Mouse (Mus musculus): ENCODE data around the gene Rnft1. TPM values are rescaled to one million over a fixed set of nuclear protein-coding genes. Genes with fewer than 3 reads are reported as not detected.
"Not testable (repeated sequence)": the region's sequence is repeated elsewhere in the genome, so short reads cannot be mapped to it uniquely, and the experiment has no call there.

Rnft1 gene
- 23.4 and 23.7 TPM in 2 replicates for polyA plus RNA-seq (2016; fragmentation: Nextera tagmentation; extraction: Ambion mirVana)

GRCm38 (mm10) chr11:86484101-86484868 lies at the start of gene Rnft1:
Gene Rnft1, plus strand, starts transcription at chr11:86484657.
- peaks cover 9% of the 10 kb centered on the region; the same call in 1 of the 2 replicates for H3K27me3 ChIP-seq (ENCODE audit: low read depth, poor library complexity, severe bottlenecking)
- peak within 1 kb of the TSS; percentile 65 for H3K4me3 ChIP-seq
- no peaks in the 10 kb centered on the region for H3K9me3 ChIP-seq (replicated peaks)
- H3K4me1 ChIP-seq, result peaks cover 12% of the 10 kb centered on the region
- peak; percentile 99 for DNase-seq (ENCODE audit: low spot score)
- peak within 1 kb of the TSS; percentile 87 for H3K27ac ChIP-seq (replicated peaks)
- under 1% methylated on average over 68 of the region's 68 CpGs for WGBS
- peaks cover under 1% of the 10 kb centered on the region; the same call in 1 of the 2 replicates for H3K36me3 ChIP-seq

DNA sequence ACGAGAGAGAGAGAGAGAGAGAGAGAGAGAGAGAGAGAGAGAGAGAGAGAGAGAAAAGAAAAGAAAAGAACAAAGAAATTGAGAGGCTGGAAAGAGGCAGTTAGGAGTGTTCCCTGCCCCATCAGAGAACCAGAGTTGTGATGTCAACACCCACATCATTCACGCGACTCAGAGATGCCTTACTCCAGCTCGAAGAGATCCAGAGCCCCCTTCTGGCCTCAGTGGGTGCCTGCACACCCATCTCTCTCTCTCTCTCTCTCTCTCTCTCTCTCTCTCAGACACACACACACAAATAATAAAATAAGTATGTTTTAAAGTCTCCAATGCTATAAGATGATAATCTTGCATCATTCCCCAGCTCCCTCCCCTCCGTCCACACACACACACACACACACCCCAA lies 47.6 kb upstream of the Rnft1 start:
- Histone ChIP-seq H3K4me1 (no peaks in the 10 kb centered on the region), H3K36me3 (no peaks in the 10 kb centered on the region), H3K4me3 (no peak overlapping the region), H3K27me3 (ENCODE audit: low read depth, poor library complexity, severe bottlenecking) (no peaks in the 10 kb centered on the region), H3K27ac (replicated peaks) (no peak overlapping the region), H3K9me3 (replicated peaks) (no peaks in the 10 kb centered on the region)
- peak; percentile 29 for DNase-seq (ENCODE audit: low spot score)
- WGBS, result 42% methylated on average over 5 of the region's 5 CpGs

GRCm38 (mm10) chr11:86438261-86438660 lies 46.2 kb upstream of the Rnft1 start:
- H3K9me3 ChIP-seq (replicated peaks), result no peaks in the 10 kb centered on the region
- no peaks in the 10 kb centered on the region for H3K36me3 ChIP-seq
- no peak overlapping the region for H3K27ac ChIP-seq (replicated peaks)
- H3K4me1 ChIP-seq, result no peaks in the 10 kb centered on the region
- H3K4me3 ChIP-seq, result no peak overlapping the region
- no peaks in the 10 kb centered on the region for H3K27me3 ChIP-seq (ENCODE audit: low read depth, poor library complexity, severe bottlenecking)
- WGBS, result 55% methylated on average over 4 of the region's 4 CpGs
- no peak for DNase-seq (ENCODE audit: low spot score)

DNA sequence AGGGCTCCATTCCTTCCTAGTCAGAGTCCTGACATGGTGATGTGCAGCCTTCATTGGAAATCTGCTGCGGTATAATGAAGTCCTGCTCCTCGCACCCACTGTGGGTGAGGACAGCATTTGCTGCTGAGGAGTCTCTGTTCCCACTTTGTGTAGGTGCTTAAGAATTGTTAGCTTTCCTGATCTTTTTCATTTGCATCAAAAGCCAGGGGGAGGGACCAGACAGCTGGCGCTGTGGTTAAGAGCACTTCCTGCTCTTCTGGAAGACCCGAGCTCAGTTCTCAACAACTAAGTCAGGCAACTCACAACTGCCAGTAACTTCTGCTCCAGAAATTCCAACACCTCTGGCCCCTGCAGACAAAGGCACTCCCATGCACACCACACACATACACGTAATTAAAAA lies 43.7 kb upstream of the Rnft1 start:
- Histone ChIP-seq H3K4me3 (no peak overlapping the region), H3K27ac (replicated peaks) (no peak overlapping the region), H3K27me3 (ENCODE audit: low read depth, poor library complexity, severe bottlenecking) (no peaks in the 10 kb centered on the region), H3K4me1 (no peaks in the 10 kb centered on the region), H3K9me3 (replicated peaks) (no peaks in the 10 kb centered on the region), H3K36me3 (no peaks in the 10 kb centered on the region)
- no peak for DNase-seq (ENCODE audit: low spot score)
- 70% methylated on average over 5 of the region's 5 CpGs for WGBS

DNA sequence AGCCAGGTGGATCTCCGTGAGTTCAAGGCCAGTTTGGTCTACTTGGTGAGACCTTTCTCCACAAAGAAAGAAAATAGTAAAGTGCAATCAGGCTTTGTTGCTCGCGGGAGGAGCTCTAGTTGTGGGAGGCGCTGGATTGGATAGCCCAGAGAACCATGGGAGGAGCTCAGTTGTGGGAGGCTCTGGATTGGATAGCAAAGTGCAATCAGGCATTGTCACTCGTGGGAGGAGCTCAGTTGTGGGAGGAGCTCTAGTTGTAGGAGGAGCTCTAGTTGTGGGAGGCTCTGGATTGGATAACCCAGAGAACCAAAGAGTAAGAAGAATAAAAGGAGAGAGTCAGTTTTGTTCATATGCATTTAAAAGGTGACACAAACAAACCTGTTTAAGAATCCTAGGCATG lies 30.5 kb upstream of the Rnft1 start:
- no peak overlapping the region for H3K27ac ChIP-seq (replicated peaks)
- no peak overlapping the region for H3K4me3 ChIP-seq
- WGBS, result 85% methylated on average over 5 of the region's 5 CpGs
- no peak for DNase-seq (ENCODE audit: low spot score)
- no peaks in the 10 kb centered on the region for H3K27me3 ChIP-seq (ENCODE audit: low read depth, poor library complexity, severe bottlenecking)
- H3K4me1 ChIP-seq, result no peaks in the 10 kb centered on the region
- H3K36me3 ChIP-seq, result no peaks in the 10 kb centered on the region
- H3K9me3 ChIP-seq (replicated peaks), result no peaks in the 10 kb centered on the region

DNA sequence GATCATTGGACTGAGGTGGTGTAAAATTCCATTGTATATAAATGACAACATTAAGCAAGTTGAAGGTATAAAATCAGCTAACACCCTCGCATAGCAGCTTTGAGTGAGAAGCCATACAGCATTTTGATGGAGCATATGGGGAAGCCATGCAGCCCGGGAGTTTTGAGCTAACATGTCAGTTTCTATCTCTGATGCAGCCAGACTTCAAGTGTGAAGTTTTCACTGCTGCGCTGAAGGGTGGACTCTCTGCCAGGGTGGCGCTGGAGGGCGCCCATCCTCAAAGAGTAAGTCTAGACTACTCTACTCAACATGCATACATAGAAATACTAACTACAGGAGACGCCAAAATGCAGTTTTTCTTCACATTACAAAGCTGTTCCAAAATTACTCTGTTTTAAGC lies 26.9 kb upstream of the Rnft1 start:
- Histone ChIP-seq H3K9me3 (replicated peaks) (no peaks in the 10 kb centered on the region), H3K27me3 (ENCODE audit: low read depth, poor library complexity, severe bottlenecking) (no peaks in the 10 kb centered on the region), H3K27ac (replicated peaks) (no peak overlapping the region), H3K36me3 (no peaks in the 10 kb centered on the region), H3K4me1 (no peaks in the 10 kb centered on the region), H3K4me3 (no peak overlapping the region)
- 85% methylated on average over 6 of the region's 6 CpGs for WGBS
- no peak for DNase-seq (ENCODE audit: low spot score)

- 92% methylated on average over 6 of the region's 6 CpGs for WGBS
- DNase-seq (ENCODE audit: low spot score), result no peak
Measured at GRCm38 (mm10) chr11:86458866-86459265, 25.6 kb upstream of the Rnft1 start.

GRCm38 (mm10) chr11:86462579-86462978 lies 21.9 kb upstream of the Rnft1 start:
- H3K4me1 ChIP-seq, result no peaks in the 10 kb centered on the region
- H3K27ac ChIP-seq (replicated peaks), result no peak overlapping the region
- H3K27me3 ChIP-seq (ENCODE audit: low read depth, poor library complexity, severe bottlenecking), result peaks cover under 1% of the 10 kb centered on the region; the same call in 1 of the 2 replicates
- H3K4me3 ChIP-seq, result no peak overlapping the region
- no peak for DNase-seq (ENCODE audit: low spot score)
- H3K36me3 ChIP-seq, result no peaks in the 10 kb centered on the region
- no peaks in the 10 kb centered on the region for H3K9me3 ChIP-seq (replicated peaks)

More at GRCm38 (mm10) chr11:86458866-86459265, 25.6 kb upstream of the Rnft1 start:
- H3K36me3 ChIP-seq, result no peaks in the 10 kb centered on the region
- H3K4me3 ChIP-seq, result no peak overlapping the region
- no peak overlapping the region for H3K27ac ChIP-seq (replicated peaks)
- no peaks in the 10 kb centered on the region for H3K9me3 ChIP-seq (replicated peaks)
- no peaks in the 10 kb centered on the region for H3K27me3 ChIP-seq (ENCODE audit: low read depth, poor library complexity, severe bottlenecking)
- H3K4me1 ChIP-seq, result no peaks in the 10 kb centered on the region

DNA sequence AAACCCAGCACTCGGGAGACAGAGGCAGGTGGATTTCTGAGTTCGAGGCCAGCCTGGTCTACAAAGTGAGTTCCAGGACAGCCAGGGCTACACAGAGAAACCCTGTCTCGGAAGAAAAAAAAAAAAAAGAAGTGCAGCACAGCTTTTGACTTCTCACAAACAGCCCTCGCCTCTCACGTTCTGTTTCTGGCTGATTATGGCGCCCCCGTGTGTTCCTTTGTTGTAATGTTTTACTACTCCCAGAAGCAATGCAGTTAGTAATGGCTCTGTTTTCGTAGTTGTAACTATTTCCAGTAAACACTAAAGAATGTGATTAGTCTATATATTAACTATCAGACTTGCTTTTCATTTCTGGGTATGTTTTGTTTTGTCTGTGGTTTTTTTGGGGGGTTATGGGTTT lies 20.2 kb upstream of the Rnft1 start:
- not testable (repeated sequence) for H3K4me3 ChIP-seq; H3K4me1 ChIP-seq; H3K9me3 ChIP-seq (replicated peaks); H3K36me3 ChIP-seq; H3K27ac ChIP-seq (replicated peaks)
- DNase-seq (ENCODE audit: low spot score), result peak; percentile 62
- WGBS, result 21% methylated on average over 8 of the region's 8 CpGs
- peaks cover 17% of the 10 kb centered on the region; the same call in 1 of the 2 replicates for H3K27me3 ChIP-seq (ENCODE audit: low read depth, poor library complexity, severe bottlenecking)

GRCm38 (mm10) chr11:86468345-86468744 lies 16.1 kb upstream of the Rnft1 start:
- Histone ChIP-seq H3K36me3 (no peaks in the 10 kb centered on the region), H3K4me1 (peaks cover 22% of the 10 kb centered on the region), H3K4me3 (no peak overlapping the region), H3K27ac (replicated peaks) (no peak overlapping the region), H3K27me3 (ENCODE audit: low read depth, poor library complexity, severe bottlenecking) (peaks cover 24% of the 10 kb centered on the region; the same call in 1 of the 2 replicates), H3K9me3 (replicated peaks) (no peaks in the 10 kb centered on the region)
- WGBS, result 85% methylated on average over 8 of the region's 8 CpGs
- no peak for DNase-seq (ENCODE audit: low spot score)

- DNase-seq (ENCODE audit: low spot score), result no peak
- H3K4me3 ChIP-seq, result no peak overlapping the region
- WGBS, result 80% methylated on average over 4 of the region's 4 CpGs
- no peak overlapping the region for H3K27ac ChIP-seq (replicated peaks)
- H3K9me3 ChIP-seq (replicated peaks), result no peaks in the 10 kb centered on the region
- H3K27me3 ChIP-seq (ENCODE audit: low read depth, poor library complexity, severe bottlenecking), result peaks cover 24% of the 10 kb centered on the region; the same call in 1 of the 2 replicates
- H3K4me1 ChIP-seq, result peaks cover 25% of the 10 kb centered on the region
- no peaks in the 10 kb centered on the region for H3K36me3 ChIP-seq
Measured at GRCm38 (mm10) chr11:86468971-86469370, 15.5 kb upstream of the Rnft1 start.

- Histone ChIP-seq H3K9me3 (replicated peaks) (no peaks in the 10 kb centered on the region), H3K27ac (replicated peaks) (no peak overlapping the region), H3K27me3 (ENCODE audit: low read depth, poor library complexity, severe bottlenecking) (peaks cover 24% of the 10 kb centered on the region; the same call in 1 of the 2 replicates), H3K4me1 (peaks cover 25% of the 10 kb centered on the region), H3K4me3 (no peak overlapping the region), H3K36me3 (no peaks in the 10 kb centered on the region)
- WGBS, result 36% methylated on average over 6 of the region's 6 CpGs
- peak; percentile 33 for DNase-seq (ENCODE audit: low spot score)
Measured at GRCm38 (mm10) chr11:86471785-86472184, 12.7 kb upstream of the Rnft1 start.

- DNase-seq (ENCODE audit: low spot score), result no peak
- H3K36me3 ChIP-seq, result no peaks in the 10 kb centered on the region
- H3K27me3 ChIP-seq (ENCODE audit: low read depth, poor library complexity, severe bottlenecking), result peaks cover 22% of the 10 kb centered on the region; the same call in 1 of the 2 replicates
- peaks cover 25% of the 10 kb centered on the region for H3K4me1 ChIP-seq
- H3K4me3 ChIP-seq, result no peak overlapping the region
- no peak overlapping the region for H3K27ac ChIP-seq (replicated peaks)
- 62% methylated on average over 7 of the region's 7 CpGs for WGBS
- H3K9me3 ChIP-seq (replicated peaks), result no peaks in the 10 kb centered on the region
Measured at GRCm38 (mm10) chr11:86472771-86473171, 11.7 kb upstream of the Rnft1 start.
